Mouse (Mus musculus): Measurements from ENCODE around the gene Sirt4. TPM values are rescaled to one million over a fixed set of nuclear protein-coding genes. Genes with fewer than 3 reads are reported as not detected.

Sirt4 gene
- polyA plus RNA-seq, 1 experiment from 2014 or later = 15.7 TPM

DNA sequence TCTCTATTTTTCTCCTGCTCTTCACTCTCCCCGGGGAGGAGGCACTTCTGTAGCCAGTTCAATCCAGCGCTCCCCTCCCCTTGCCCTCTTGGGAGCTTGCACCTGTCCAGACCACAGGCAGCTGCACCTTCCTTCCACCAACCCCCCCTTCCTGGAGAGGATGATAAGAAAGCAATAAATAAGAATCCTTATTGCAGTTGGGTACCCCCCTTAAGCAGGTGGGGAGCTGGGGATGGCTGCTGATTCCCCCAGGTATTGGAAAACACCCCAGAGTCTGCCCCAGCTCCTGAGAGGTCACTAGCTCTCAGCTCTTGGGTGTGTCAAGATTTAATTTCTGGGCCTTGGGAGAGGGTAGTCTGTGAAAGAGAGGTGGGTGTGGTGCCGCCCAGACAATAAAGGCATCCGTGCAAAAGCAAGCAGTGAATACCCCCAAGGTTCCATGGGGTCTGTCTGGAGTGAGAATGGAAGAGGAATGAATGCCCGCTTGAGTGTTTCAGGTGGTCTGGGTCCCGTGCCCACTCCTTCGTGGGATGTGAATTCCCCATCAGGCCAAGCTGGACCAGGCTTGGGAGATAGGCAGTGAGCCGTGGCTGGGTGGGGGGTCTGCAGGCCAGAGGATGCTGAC lies 48.7 kb downstream of the Sirt4 start:
- Histone ChIP-seq H3K27me3 (replicated peaks; ENCODE audit: insufficient read depth, low read length) (no peaks in the 10 kb centered on the region), H3K36me3 (ENCODE audit: insufficient read depth, low read length) (no peaks in the 10 kb centered on the region), H3K4me2 (replicated peaks; ENCODE audit: low read depth, low read length) (peak overlapping the region; percentile 83), H3K4me3 (ENCODE audit: low read depth, low read length) (peak overlapping the region; percentile 34; the same call in 1 of the 2 replicates), H3K4me1 (ENCODE audit: insufficient read depth, low read depth, low read length) (no peaks in the 10 kb centered on the region; the same call in none of the 2 replicates), H3K9ac (replicated peaks; ENCODE audit: low read depth) (peak overlapping the region; percentile 48), H3K9me3 (ENCODE audit: low read length) (no peaks in the 10 kb centered on the region), H3K27ac (ENCODE audit: low read length) (no peak overlapping the region)
- WGBS = 39% methylated on average over 8 of the region's 8 CpGs
- ATAC-seq = no peak; the same call in 1 of the 2 replicates
- TF ChIP-seq EP300 (IDR thresholded peaks at IDR 0.05) (no peak), CTCF (IDR thresholded peaks at IDR 0.05) (no peak)
- no peak for DNase-seq (ENCODE audit: low spot score)

DNA sequence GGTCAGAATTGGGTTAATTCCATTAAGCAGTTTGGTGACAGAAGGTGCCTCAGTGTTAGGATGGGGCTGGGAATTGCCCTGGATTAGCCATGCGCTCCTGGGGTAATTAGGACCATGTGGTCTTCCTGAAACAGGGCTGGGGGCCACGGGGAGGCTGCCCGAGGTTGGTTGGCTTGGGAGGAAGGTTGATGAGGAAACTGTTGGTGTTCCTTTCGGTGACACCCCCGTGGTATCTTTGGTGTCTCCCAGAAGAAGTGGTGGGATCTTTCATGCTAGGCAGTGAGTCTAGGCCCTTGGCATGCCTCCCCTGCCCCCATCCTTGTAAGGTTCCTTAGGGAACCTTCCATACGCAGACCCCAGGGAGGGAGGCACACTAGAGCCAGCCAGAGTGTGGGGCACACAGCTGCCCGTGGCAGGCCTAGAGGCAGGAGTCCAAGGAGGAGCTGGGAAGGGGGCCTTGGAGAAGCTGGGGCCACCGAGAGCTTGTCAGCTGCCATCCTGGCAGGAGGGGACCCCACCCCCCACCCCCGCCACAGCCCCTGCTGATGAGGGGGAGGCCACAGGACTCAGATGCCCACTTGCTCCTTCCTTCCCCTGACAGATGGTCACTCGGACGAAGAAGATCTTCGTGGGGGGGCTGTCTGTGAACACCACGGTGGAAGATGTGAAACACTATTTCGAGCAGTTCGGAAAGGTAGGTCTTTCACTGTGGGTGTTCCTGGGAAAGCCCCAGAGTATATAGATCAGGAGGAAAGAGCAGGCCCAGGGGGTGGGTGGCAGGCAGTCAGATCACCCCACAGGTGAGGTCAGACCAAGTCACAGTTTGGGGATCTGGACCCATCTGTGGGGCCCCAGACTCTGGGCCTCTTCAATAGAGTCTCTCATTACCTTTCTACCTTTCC lies 49.4 kb downstream of the Sirt4 start:
- H3K9me3 ChIP-seq (ENCODE audit: low read length) = no peaks in the 10 kb centered on the region
- H3K4me1 ChIP-seq (ENCODE audit: insufficient read depth, low read depth, low read length) = no peaks in the 10 kb centered on the region; the same call in none of the 2 replicates
- no peak overlapping the region for H3K9ac ChIP-seq (replicated peaks; ENCODE audit: low read depth)
- no peak for ATAC-seq
- no peaks in the 10 kb centered on the region for H3K27me3 ChIP-seq (replicated peaks; ENCODE audit: insufficient read depth, low read length)
- H3K4me2 ChIP-seq (replicated peaks; ENCODE audit: low read depth, low read length) = no peak overlapping the region
- no peaks in the 10 kb centered on the region for H3K36me3 ChIP-seq (ENCODE audit: insufficient read depth, low read length)
- H3K4me3 ChIP-seq (ENCODE audit: low read depth, low read length) = no peak overlapping the region
- DNase-seq (ENCODE audit: low spot score) = no peak
- no peak overlapping the region for H3K27ac ChIP-seq (ENCODE audit: low read length)
- 69% methylated on average over 15 of the region's 15 CpGs for WGBS
- TF ChIP-seq CTCF (IDR thresholded peaks at IDR 0.05) (no peak), EP300 (IDR thresholded peaks at IDR 0.05) (no peak)

DNA sequence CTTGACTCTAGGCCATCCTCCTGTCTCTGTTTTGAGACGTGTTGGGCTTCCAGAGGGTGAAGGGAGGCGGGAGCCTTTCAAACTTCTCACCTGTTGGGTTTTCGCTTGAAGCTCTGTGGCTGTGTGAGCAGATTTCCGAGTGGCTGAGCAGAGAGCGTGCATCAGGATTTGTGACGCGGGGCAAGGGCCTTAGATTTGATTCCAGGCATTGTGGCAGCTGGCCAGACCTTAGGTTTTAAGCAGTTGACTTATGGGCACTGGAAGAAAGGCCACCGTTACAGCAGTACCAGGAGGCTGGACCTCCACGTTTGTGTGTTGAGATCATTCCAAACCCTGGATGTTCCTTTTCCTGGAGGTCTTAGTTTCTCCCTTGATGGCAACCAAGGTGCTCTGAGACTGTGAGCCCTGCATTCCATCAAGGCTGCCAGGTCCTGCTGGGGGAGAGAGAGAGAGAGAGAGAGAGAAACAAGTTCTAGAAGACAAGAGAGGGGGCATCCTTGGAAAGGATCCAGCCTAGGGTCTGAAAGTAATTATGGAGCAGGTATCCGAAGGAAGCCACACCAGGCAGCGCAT lies 50.2 kb downstream of the Sirt4 start:
- H3K27me3 ChIP-seq (replicated peaks; ENCODE audit: insufficient read depth, low read length) = no peaks in the 10 kb centered on the region
- H3K4me1 ChIP-seq (ENCODE audit: insufficient read depth, low read depth, low read length) = no peaks in the 10 kb centered on the region; the same call in none of the 2 replicates
- H3K4me3 ChIP-seq (ENCODE audit: low read depth, low read length) = no peak overlapping the region
- TF ChIP-seq CTCF (IDR thresholded peaks at IDR 0.05) (no peak), EP300 (IDR thresholded peaks at IDR 0.05) (no peak)
- H3K9me3 ChIP-seq (ENCODE audit: low read length) = no peaks in the 10 kb centered on the region
- no peak overlapping the region for H3K4me2 ChIP-seq (replicated peaks; ENCODE audit: low read depth, low read length)
- H3K36me3 ChIP-seq (ENCODE audit: insufficient read depth, low read length) = no peaks in the 10 kb centered on the region
- ATAC-seq (no peak), DNase-seq (ENCODE audit: low spot score) (no peak)
- H3K27ac ChIP-seq (ENCODE audit: low read length) = no peak overlapping the region
- H3K9ac ChIP-seq (replicated peaks; ENCODE audit: low read depth) = no peak overlapping the region
- 69% methylated on average over 11 of the region's 11 CpGs for WGBS

DNA sequence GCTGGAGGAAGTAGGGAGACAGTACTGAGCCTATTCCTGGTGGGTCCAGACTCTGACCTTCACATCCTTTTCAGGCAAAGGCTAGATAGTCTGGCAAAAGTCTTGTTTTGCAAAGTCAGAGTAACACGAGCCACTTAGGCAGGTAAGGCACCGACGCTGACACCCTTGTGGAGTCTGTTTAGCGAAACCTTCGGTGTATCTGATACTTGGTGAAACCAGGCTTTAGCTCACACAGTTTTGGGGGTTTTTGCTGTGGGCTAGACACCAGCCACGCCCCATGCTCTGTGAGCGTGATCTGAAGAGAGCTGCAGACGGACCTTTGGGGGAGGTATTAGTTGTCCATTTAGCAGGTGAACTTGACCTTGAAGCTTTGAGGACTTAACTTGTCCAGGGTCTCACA lies 51.3 kb downstream of the Sirt4 start:
- DNase-seq (ENCODE audit: low spot score) = no peak
- no peak for TF ChIP-seq CTCF (IDR thresholded peaks at IDR 0.05)
- TF ChIP-seq EP300 (IDR thresholded peaks at IDR 0.05) = no peak
- 86% methylated on average over 8 of the region's 8 CpGs for WGBS
- ATAC-seq = no peak
- Histone ChIP-seq H3K36me3 (ENCODE audit: insufficient read depth, low read length) (no peaks in the 10 kb centered on the region), H3K4me3 (ENCODE audit: low read depth, low read length) (no peak overlapping the region), H3K4me2 (replicated peaks; ENCODE audit: low read depth, low read length) (no peak overlapping the region), H3K9ac (replicated peaks; ENCODE audit: low read depth) (no peak overlapping the region), H3K9me3 (ENCODE audit: low read length) (no peaks in the 10 kb centered on the region), H3K4me1 (ENCODE audit: insufficient read depth, low read depth, low read length) (no peaks in the 10 kb centered on the region; the same call in none of the 2 replicates), H3K27me3 (replicated peaks; ENCODE audit: insufficient read depth, low read length) (0 out of 2 replicates have a peak, but pooled peaks cover 5% of the 10 kb centered on the region), H3K27ac (ENCODE audit: low read length) (no peak overlapping the region)

DNA sequence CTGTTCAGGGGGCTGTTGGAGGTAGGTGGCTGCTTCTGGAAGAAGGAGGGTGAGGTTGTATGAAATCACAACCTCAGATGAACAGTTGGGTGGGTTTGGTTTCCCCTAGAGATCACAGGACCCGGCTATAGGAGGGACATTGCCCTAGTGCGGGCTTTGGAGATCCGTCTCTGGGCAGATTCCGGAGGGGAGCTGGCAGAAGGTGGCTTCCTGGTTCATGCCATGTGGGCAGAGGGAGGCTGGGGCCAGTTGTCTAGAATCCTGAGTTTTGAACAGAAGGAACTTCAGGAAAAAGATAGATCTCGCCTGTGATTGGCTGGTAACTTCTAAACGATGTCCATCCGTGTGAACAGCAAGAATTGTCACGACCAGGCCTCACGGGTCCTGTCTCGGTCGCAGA lies 52.1 kb downstream of the Sirt4 start:
- Histone ChIP-seq H3K9ac (replicated peaks; ENCODE audit: low read depth) (no peak overlapping the region), H3K4me3 (ENCODE audit: low read depth, low read length) (no peak overlapping the region), H3K4me1 (ENCODE audit: insufficient read depth, low read depth, low read length) (no peaks in the 10 kb centered on the region; the same call in none of the 2 replicates), H3K9me3 (ENCODE audit: low read length) (no peaks in the 10 kb centered on the region), H3K27me3 (replicated peaks; ENCODE audit: insufficient read depth, low read length) (0 out of 2 replicates have a peak, but pooled peaks cover 5% of the 10 kb centered on the region), H3K36me3 (ENCODE audit: insufficient read depth, low read length) (no peaks in the 10 kb centered on the region), H3K4me2 (replicated peaks; ENCODE audit: low read depth, low read length) (no peak overlapping the region), H3K27ac (ENCODE audit: low read length) (no peak overlapping the region)
- 81% methylated on average over 11 of the region's 11 CpGs for WGBS
- no peak for DNase-seq (ENCODE audit: low spot score)
- ATAC-seq = no peak
- TF ChIP-seq EP300 (IDR thresholded peaks at IDR 0.05) (no peak), CTCF (IDR thresholded peaks at IDR 0.05) (no peak)

DNA sequence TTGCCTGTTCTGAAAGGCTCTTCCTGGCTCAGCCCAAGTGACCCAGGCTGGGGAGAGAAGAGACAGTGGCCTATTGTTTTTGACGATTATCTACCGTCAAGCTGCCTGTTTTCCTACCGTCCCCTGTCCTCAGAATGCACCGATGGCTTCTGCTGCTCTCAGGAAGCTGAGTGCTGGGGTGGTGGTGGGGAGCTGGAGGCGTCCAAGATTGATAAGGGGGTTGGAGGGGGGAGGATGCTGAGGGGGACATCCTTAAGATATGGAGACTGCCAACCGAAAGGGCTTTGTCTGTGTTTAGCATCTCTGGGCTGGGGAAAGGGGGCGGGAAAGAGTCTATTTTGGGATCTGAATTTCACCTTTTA lies 52.6 kb downstream of the Sirt4 start:
- Histone ChIP-seq H3K4me2 (replicated peaks; ENCODE audit: low read depth, low read length) (no peak overlapping the region), H3K9ac (replicated peaks; ENCODE audit: low read depth) (no peak overlapping the region)
- no peak for ATAC-seq

More for the DNA sequence above, 52.6 kb downstream of the Sirt4 start:
- TF ChIP-seq CTCF (IDR thresholded peaks at IDR 0.05) (no peak), EP300 (IDR thresholded peaks at IDR 0.05) (no peak)
- H3K27me3 ChIP-seq (replicated peaks; ENCODE audit: insufficient read depth, low read length) = 0 out of 2 replicates have a peak, but pooled peaks cover 5% of the 10 kb centered on the region
- DNase-seq (ENCODE audit: low spot score) = no peak
- no peaks in the 10 kb centered on the region for H3K9me3 ChIP-seq (ENCODE audit: low read length)
- H3K4me1 ChIP-seq (ENCODE audit: insufficient read depth, low read depth, low read length) = no peaks in the 10 kb centered on the region; the same call in none of the 2 replicates
- H3K4me3 ChIP-seq (ENCODE audit: low read depth, low read length) = no peak overlapping the region
- no peak overlapping the region for H3K27ac ChIP-seq (ENCODE audit: low read length)
- no peaks in the 10 kb centered on the region for H3K36me3 ChIP-seq (ENCODE audit: insufficient read depth, low read length)
- WGBS = 46% methylated on average over 7 of the region's 7 CpGs
